Mouse (Mus musculus): Measurements from ENCODE around the gene Bbs5. TPM values are rescaled to one million over a fixed set of nuclear protein-coding genes. Genes with fewer than 3 reads are reported as not detected.

Gene Bbs5
- polyA plus RNA-seq, 1 experiment from 2014 or later: 3.9 TPM

DNA sequence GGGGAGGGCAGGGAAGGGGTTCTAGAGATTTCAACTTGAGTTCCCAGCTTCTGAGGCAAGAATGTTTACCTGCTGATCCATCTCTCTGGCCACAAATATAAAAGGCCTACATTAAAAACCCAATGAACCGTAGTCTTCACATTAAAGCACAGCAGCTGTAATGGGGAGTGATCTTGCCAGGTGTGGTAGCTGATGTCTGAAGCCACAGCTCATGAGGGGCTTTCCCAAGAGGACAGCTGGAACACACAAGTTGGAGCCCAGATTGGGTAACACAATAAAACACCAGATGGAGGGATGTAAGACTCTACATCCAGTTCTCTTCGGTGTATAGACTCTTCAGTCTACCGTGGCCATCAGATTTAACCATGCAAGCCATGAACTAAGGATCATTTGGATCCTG is 37.5 kb downstream of the Bbs5 start:
- Histone ChIP-seq H3K27me3 (ENCODE audit: insufficient read depth, low read length) (no peaks in the 10 kb centered on the region), H3K9me3 (ENCODE audit: low read length) (no peaks in the 10 kb centered on the region), H3K4me3 (ENCODE audit: low read depth, low read length) (no peak overlapping the region), H3K9ac (replicated peaks) (no peak overlapping the region), H3K36me3 (replicated peaks; ENCODE audit: insufficient read depth, low read length) (peaks cover 6% of the 10 kb centered on the region; the same call in 1 of the 2 replicates), H3K4me1 (ENCODE audit: insufficient read depth) (no peaks in the 10 kb centered on the region), H3K27ac (ENCODE audit: low read depth) (no peak overlapping the region), H3K4me2 (ENCODE audit: low read depth, low read length) (no peak overlapping the region)
- no peak for TF ChIP-seq EP300 (IDR thresholded peaks at IDR 0.05; ENCODE audit: low read depth)
- TF ChIP-seq CTCF (IDR thresholded peaks at IDR 0.05; ENCODE audit: low read depth): no peak
- no peak for ATAC-seq
- 89% methylated on average over 3 of the region's 3 CpGs for WGBS (ENCODE audit: insufficient replicate concordance)
- no peak for DNase-seq

DNA sequence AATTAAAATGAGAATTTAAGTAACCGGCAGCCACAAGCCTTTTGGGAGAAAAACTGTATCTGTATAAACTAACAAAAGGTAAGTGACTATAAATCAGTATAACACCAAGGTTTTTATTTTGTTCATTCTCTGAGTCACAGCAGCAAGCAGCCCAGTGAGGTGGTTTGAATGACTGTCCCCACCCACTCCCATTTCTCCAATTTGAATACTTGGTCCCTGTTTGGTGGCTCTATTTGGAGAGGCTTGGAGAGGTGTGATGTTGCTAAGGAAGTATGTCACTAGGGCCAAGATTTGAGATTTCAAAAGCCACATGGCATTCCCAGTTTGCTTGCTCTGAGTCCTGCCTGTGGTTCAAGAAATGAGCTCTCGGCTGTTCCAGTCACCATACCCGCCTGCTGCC is 43.2 kb downstream of the Bbs5 start:
- Histone ChIP-seq H3K9me3 (ENCODE audit: low read length) (no peaks in the 10 kb centered on the region), H3K27ac (ENCODE audit: low read depth) (no peak overlapping the region), H3K4me3 (ENCODE audit: low read depth, low read length) (no peak overlapping the region), H3K4me1 (ENCODE audit: insufficient read depth) (no peaks in the 10 kb centered on the region), H3K9ac (replicated peaks) (no peak overlapping the region), H3K36me3 (replicated peaks; ENCODE audit: insufficient read depth, low read length) (peaks cover 22% of the 10 kb centered on the region), H3K4me2 (ENCODE audit: low read depth, low read length) (no peak overlapping the region), H3K27me3 (ENCODE audit: insufficient read depth, low read length) (no peaks in the 10 kb centered on the region)
- ATAC-seq: no peak
- TF ChIP-seq EP300 (IDR thresholded peaks at IDR 0.05; ENCODE audit: low read depth) (no peak), CTCF (IDR thresholded peaks at IDR 0.05; ENCODE audit: low read depth) (no peak)
- 92% methylated on average over 3 of the region's 3 CpGs for WGBS (ENCODE audit: insufficient replicate concordance)
- DNase-seq: no peak

DNA sequence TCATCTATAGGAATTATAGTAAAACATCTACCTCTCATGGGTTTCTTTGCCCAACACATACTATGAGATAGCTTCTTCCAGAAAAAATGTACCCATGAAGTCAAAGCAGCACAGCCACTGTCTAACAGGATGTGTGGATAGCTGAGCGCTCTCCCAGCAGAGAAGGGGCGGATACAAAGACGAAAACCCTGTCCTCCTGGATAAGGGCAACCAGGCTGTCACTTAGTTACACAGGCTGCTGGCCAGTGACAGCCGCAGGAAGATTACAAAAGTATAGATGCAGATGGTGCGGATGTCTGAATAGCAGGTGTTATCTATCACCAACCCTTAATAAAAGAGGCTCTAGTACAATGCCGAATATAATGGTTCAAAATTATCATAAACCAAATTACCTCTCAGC is 43.9 kb downstream of the Bbs5 start:
- Histone ChIP-seq H3K27me3 (ENCODE audit: insufficient read depth, low read length) (no peaks in the 10 kb centered on the region), H3K4me1 (ENCODE audit: insufficient read depth) (no peaks in the 10 kb centered on the region), H3K9ac (replicated peaks) (no peak overlapping the region), H3K27ac (ENCODE audit: low read depth) (no peak overlapping the region), H3K9me3 (ENCODE audit: low read length) (no peaks in the 10 kb centered on the region), H3K36me3 (replicated peaks; ENCODE audit: insufficient read depth, low read length) (peaks cover 22% of the 10 kb centered on the region), H3K4me2 (ENCODE audit: low read depth, low read length) (no peak overlapping the region), H3K4me3 (ENCODE audit: low read depth, low read length) (no peak overlapping the region)
- TF ChIP-seq CTCF (IDR thresholded peaks at IDR 0.05; ENCODE audit: low read depth) (no peak), EP300 (IDR thresholded peaks at IDR 0.05; ENCODE audit: low read depth) (no peak)
- ATAC-seq: no peak
- 89% methylated on average over 6 of the region's 6 CpGs for WGBS (ENCODE audit: insufficient replicate concordance)
- DNase-seq: no peak

GRCm38 (mm10) chr2:69693501-69693900 is 46.5 kb downstream of the Bbs5 start:
- 92% methylated on average over 11 of the region's 11 CpGs for WGBS (ENCODE audit: insufficient replicate concordance)

GRCm38 (mm10) chr2:69700446-69700845 is 53.5 kb downstream of the Bbs5 start:
- Histone ChIP-seq H3K4me2 (ENCODE audit: low read depth, low read length) (no peak overlapping the region), H3K4me1 (ENCODE audit: insufficient read depth) (no peaks in the 10 kb centered on the region), H3K36me3 (replicated peaks; ENCODE audit: insufficient read depth, low read length) (peaks cover 43% of the 10 kb centered on the region), H3K4me3 (ENCODE audit: low read depth, low read length) (no peak overlapping the region), H3K27ac (ENCODE audit: low read depth) (no peak overlapping the region), H3K9ac (replicated peaks) (no peak overlapping the region), H3K9me3 (ENCODE audit: low read length) (no peaks in the 10 kb centered on the region), H3K27me3 (ENCODE audit: insufficient read depth, low read length) (no peaks in the 10 kb centered on the region)
- DNase-seq (no peak), ATAC-seq (no peak)
- WGBS (ENCODE audit: insufficient replicate concordance): 89% methylated on average over 8 of the region's 8 CpGs
- TF ChIP-seq EP300 (IDR thresholded peaks at IDR 0.05; ENCODE audit: low read depth): no peak
- no peak for TF ChIP-seq CTCF (IDR thresholded peaks at IDR 0.05; ENCODE audit: low read depth)

More at GRCm38 (mm10) chr2:69693501-69693900, 46.5 kb downstream of the Bbs5 start:
- Histone ChIP-seq H3K4me1 (ENCODE audit: insufficient read depth) (no peaks in the 10 kb centered on the region), H3K27ac (ENCODE audit: low read depth) (no peak overlapping the region), H3K9ac (replicated peaks) (no peak overlapping the region), H3K4me3 (ENCODE audit: low read depth, low read length) (no peak overlapping the region), H3K9me3 (ENCODE audit: low read length) (no peaks in the 10 kb centered on the region), H3K27me3 (ENCODE audit: insufficient read depth, low read length) (no peaks in the 10 kb centered on the region), H3K4me2 (ENCODE audit: low read depth, low read length) (no peak overlapping the region), H3K36me3 (replicated peaks; ENCODE audit: insufficient read depth, low read length) (peaks cover 24% of the 10 kb centered on the region)
- TF ChIP-seq EP300 (IDR thresholded peaks at IDR 0.05; ENCODE audit: low read depth) (no peak), CTCF (IDR thresholded peaks at IDR 0.05; ENCODE audit: low read depth) (peak; percentile 12; the same call in 1 of the 2 replicates)
- ATAC-seq (no peak), DNase-seq (no peak)

DNA sequence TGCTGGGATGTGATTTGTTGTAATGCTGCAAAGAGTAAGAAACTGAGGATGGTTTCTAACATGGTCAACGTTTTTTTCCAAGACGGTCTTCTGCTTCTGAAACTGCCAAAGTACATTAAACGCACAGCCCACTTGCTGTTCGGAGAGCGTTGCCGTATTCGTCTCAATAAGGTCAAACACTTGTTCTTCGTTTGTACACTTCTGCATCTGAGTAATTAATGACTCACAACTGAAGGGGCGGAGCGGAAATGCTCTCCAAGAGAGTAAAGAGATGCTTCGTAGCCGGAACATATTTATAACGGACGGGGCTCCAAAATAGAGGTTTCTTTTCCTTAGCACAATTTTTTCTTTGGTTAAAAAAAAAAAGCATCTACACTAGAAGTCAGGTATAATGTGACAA is 65.2 kb downstream of the Bbs5 start:
- H3K4me2 ChIP-seq (ENCODE audit: low read depth, low read length): no peak overlapping the region
- H3K27me3 ChIP-seq (ENCODE audit: insufficient read depth, low read length): no peaks in the 10 kb centered on the region
- no peak overlapping the region for H3K27ac ChIP-seq (ENCODE audit: low read depth)
- H3K9me3 ChIP-seq (ENCODE audit: low read length): no peaks in the 10 kb centered on the region
- 88% methylated on average over 14 of the region's 14 CpGs for WGBS (ENCODE audit: insufficient replicate concordance)
- ATAC-seq (no peak), DNase-seq (no peak)
- TF ChIP-seq EP300 (IDR thresholded peaks at IDR 0.05; ENCODE audit: low read depth) (no peak), CTCF (IDR thresholded peaks at IDR 0.05; ENCODE audit: low read depth) (no peak)
- peaks cover 2% of the 10 kb centered on the region; the same call in 1 of the 2 replicates for H3K4me1 ChIP-seq (ENCODE audit: insufficient read depth)
- peak overlapping the region; percentile 86; the same call in 1 of the 2 replicates for H3K4me3 ChIP-seq (ENCODE audit: low read depth, low read length)
- no peak overlapping the region for H3K9ac ChIP-seq (replicated peaks)
- peaks cover 8% of the 10 kb centered on the region for H3K36me3 ChIP-seq (replicated peaks; ENCODE audit: insufficient read depth, low read length)

Measured in liver, postnatal 0 days (tissue).